In genomic region chr11:43681472-43682414, GRCm38 (mm10) we compare ENCODE assay signal across 8 mouse cellular contexts. TPM values are rescaled to one million over a fixed set of nuclear protein-coding genes. Genes with fewer than 3 reads are reported as not detected.
DNase-seq lines count a peak whose midpoint lies in the region; ATAC-seq lines count a peak whose summit lies in the region.

Pwwp2a (plus strand) TSS chr11:43681998.

- H3K4me1 ChIP-seq in heart, embryonic 14.5 days (ENCODE audit: control insufficient read depth in 2 of 2, insufficient read depth in 2 of 2, low read length in 2 of 2): peaks cover 0 to 15% of the 10 kb centered on the region in 2 experiments; a peak in 2 of 4 replicates
- peaks cover 34% of the 10 kb centered on the region for H3K4me1 ChIP-seq in liver, embryonic 13.5 days (replicated peaks)
- H3K4me1 ChIP-seq in stomach, embryonic 16.5 days (ENCODE audit: control insufficient read depth, insufficient read depth, low read length): peaks cover 6% of the 10 kb centered on the region; the same call in 1 of the 2 replicates

- ATAC-seq in CD4-positive, CD25-positive, alpha-beta regulatory T cell, adult 4 months: peak; percentile 94
- peak; percentile 99 for ATAC-seq in heart, embryonic 14.5 days (ENCODE audit: insufficient number of reproducible peaks, insufficient read depth, low FRiP score, low read depth)
- ATAC-seq in liver, embryonic 13.5 days (ENCODE audit: low read depth): peak; percentile 98
- ATAC-seq in stomach, embryonic 16.5 days (ENCODE audit: insufficient read depth, low FRiP score): peak; percentile 100

- peak within 1 kb of the TSS; percentile 98 for H3K9ac ChIP-seq in heart, embryonic 14.5 days (ENCODE audit: low read length)
- H3K9ac ChIP-seq in liver, embryonic 13.5 days: peak within 1 kb of the TSS; percentile 96
- H3K9ac ChIP-seq in stomach, embryonic 16.5 days (ENCODE audit: low read length): peak within 1 kb of the TSS; percentile 98

- H3K4me2 ChIP-seq in heart, embryonic 14.5 days (ENCODE audit: low read length): peak within 1 kb of the TSS; percentile 82
- peak within 1 kb of the TSS; percentile 93 for H3K4me2 ChIP-seq in liver, embryonic 13.5 days
- peak within 1 kb of the TSS; percentile 80 for H3K4me2 ChIP-seq in stomach, embryonic 16.5 days (ENCODE audit: low read depth, low read length)

- H3K27ac ChIP-seq in heart, embryonic 14.5 days (replicated peaks in 1 of 2; ENCODE audit: control insufficient read depth in 1 of 2, insufficient read depth in 1 of 2, low read depth in 2 of 2, low read length in 2 of 2): peak within 1 kb of the TSS; percentile 88 to 95
- peak within 1 kb of the TSS; percentile 88 for H3K27ac ChIP-seq in liver, embryonic 13.5 days
- peak within 1 kb of the TSS; percentile 93 for H3K27ac ChIP-seq in stomach, embryonic 16.5 days (ENCODE audit: low read length)

- DNase-seq in c-Kit-negative CD71-positive TER-119-positive erythroid progenitor cells, embryonic 14.5 days (ENCODE audit: low read depth, low spot score): peak; percentile 98
- peak; percentile 100 for DNase-seq in fibroblast of lung, adult 2 months (ENCODE audit: low read depth)
- DNase-seq in kidney, postnatal 14 days: peak; percentile 99
- DNase-seq in liver, embryonic 13.5 days: peak; percentile 97
- DNase-seq in neural tube, embryonic 10.5 days (ENCODE audit: extremely low spot score, low spot score): peak; percentile 96

- H3K27me3 ChIP-seq in heart, embryonic 14.5 days (ENCODE audit: control insufficient read depth, insufficient read depth, low read length): no peaks in the 10 kb centered on the region
- H3K27me3 ChIP-seq in liver, embryonic 13.5 days: no peaks in the 10 kb centered on the region
- H3K27me3 ChIP-seq in stomach, embryonic 16.5 days (ENCODE audit: control insufficient read depth, insufficient read depth, low read length): no peaks in the 10 kb centered on the region

- peak within 1 kb of the TSS; percentile 73 to 90 for H3K4me3 ChIP-seq in heart, embryonic 14.5 days (ENCODE audit: control insufficient read depth in 1 of 2, insufficient read depth in 1 of 2, low read depth in 1 of 2, low read length in 2 of 2)
- peak within 1 kb of the TSS; percentile 92 for H3K4me3 ChIP-seq in liver, embryonic 13.5 days (replicated peaks)
- peak within 1 kb of the TSS; percentile 86 for H3K4me3 ChIP-seq in stomach, embryonic 16.5 days (replicated peaks; ENCODE audit: low read length)

- 1% methylated on average over 57 of the region's 87 CpGs for WGBS in heart, embryonic 14.5 days
- WGBS in liver, embryonic 13.5 days (ENCODE audit: insufficient replicate concordance): under 1% methylated on average over 67 of the region's 87 CpGs
- WGBS in stomach, embryonic 16.5 days: 0% methylated on average over 73 of the region's 87 CpGs

- peaks cover 29% of the 10 kb centered on the region for H3K36me3 ChIP-seq in heart, embryonic 14.5 days (ENCODE audit: control insufficient read depth, insufficient read depth, low read length)
- peaks cover 18% of the 10 kb centered on the region for H3K36me3 ChIP-seq in liver, embryonic 13.5 days
- peaks cover under 1% of the 10 kb centered on the region; the same call in 1 of the 2 replicates for H3K36me3 ChIP-seq in stomach, embryonic 16.5 days (ENCODE audit: control insufficient read depth, insufficient read depth, low read length)

- no peaks in the 10 kb centered on the region for H3K9me3 ChIP-seq in heart, embryonic 14.5 days (ENCODE audit: control insufficient read depth, low read length)
- H3K9me3 ChIP-seq in liver, embryonic 13.5 days (replicated peaks): no peaks in the 10 kb centered on the region
- no peaks in the 10 kb centered on the region for H3K9me3 ChIP-seq in stomach, embryonic 16.5 days (replicated peaks; ENCODE audit: control insufficient read depth, low read length)

RNA-seq across cellular contexts. Expression of gene Pwwp2a, which starts in this region (rescaled TPM):
- 10 to 100 TPM; 23.8 to 34.8 TPM for polyA plus RNA-seq in CD4-positive, CD25-positive, alpha-beta regulatory T cell, adult 4 months (2017; shearing (Covaris generic))
- 32.4 and 34.6 TPM in 2 replicates for polyA plus RNA-seq in heart, embryonic 14.5 days (2014; fragmentation: Nextera tagmentation; extraction: Ambion mirVana)
- 9.6 and 11.5 TPM in 2 replicates for polyA plus RNA-seq in liver, embryonic 13.5 days (2015; fragmentation: Nextera tagmentation; extraction: Ambion mirVana)
- polyA plus RNA-seq in stomach, embryonic 16.5 days (2015; fragmentation: Nextera tagmentation; extraction: Ambion mirVana): 9.4 and 11.9 TPM in 2 replicates

Comparison
In these comparisons a context has a peak if more than half of its experiments do, and no peak if none do; other contexts are left out.
1. Peak in every context shown above with its lines: DNase-seq, ATAC-seq, H3K4me3 ChIP-seq and H3K27ac ChIP-seq.